Mouse (Mus musculus): Measurements from ENCODE around the gene Phf7. TPM values are rescaled to one million over a fixed set of nuclear protein-coding genes. Genes with fewer than 3 reads are reported as not detected.

Phf7 gene
- polyA plus RNA-seq, 1 experiment, result 7.4 TPM

GRCm38 (mm10) chr14:31230442-31230841, 20.7 kb downstream of the Phf7 start:
- TF ChIP-seq POLR2A (IDR thresholded peaks at IDR 0.05; ENCODE audit: borderline replicate concordance, extremely low read depth, insufficient read depth, insufficient read length, poor library complexity, severe bottlenecking) (no peak), CTCF (IDR thresholded peaks at IDR 0.05; ENCODE audit: borderline replicate concordance, extremely low read depth, insufficient read depth, insufficient read length) (no peak)
- no peak for DNase-seq (ENCODE audit: low read depth)

GRCm38 (mm10) chr14:31228234-31228633, 22.9 kb downstream of the Phf7 start:
- DNase-seq (ENCODE audit: low read depth), result no peak
- TF ChIP-seq POLR2A (IDR thresholded peaks at IDR 0.05; ENCODE audit: borderline replicate concordance, extremely low read depth, insufficient read depth, insufficient read length, poor library complexity, severe bottlenecking) (no peak), CTCF (IDR thresholded peaks at IDR 0.05; ENCODE audit: borderline replicate concordance, extremely low read depth, insufficient read depth, insufficient read length) (no peak)

DNA sequence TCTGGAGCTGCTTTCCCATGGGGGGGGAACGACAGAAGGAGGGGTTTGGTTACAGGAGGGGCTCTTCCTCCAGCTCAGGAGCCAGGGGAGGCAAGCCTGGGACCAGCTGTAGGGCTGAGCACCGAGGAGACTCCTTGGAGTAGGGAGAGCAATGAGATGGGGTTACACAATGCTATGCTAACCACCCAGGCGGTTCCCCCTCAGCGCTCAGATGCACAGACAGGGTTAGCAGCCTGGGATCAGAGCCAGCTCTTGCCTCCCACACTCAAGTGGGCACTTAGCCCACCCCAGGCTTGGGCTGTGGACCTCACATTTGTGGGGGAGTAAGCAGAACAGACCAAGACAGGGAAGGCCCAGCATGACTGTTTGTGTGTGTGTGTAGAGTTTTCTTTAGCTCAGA, 24.1 kb downstream of the Phf7 start:
- DNase-seq (ENCODE audit: low read depth), result peak; percentile 70
- TF ChIP-seq POLR2A (IDR thresholded peaks at IDR 0.05; ENCODE audit: borderline replicate concordance, extremely low read depth, insufficient read depth, insufficient read length, poor library complexity, severe bottlenecking) (no peak), CTCF (IDR thresholded peaks at IDR 0.05; ENCODE audit: borderline replicate concordance, extremely low read depth, insufficient read depth, insufficient read length) (no peak)

- TF ChIP-seq CTCF (IDR thresholded peaks at IDR 0.05; ENCODE audit: borderline replicate concordance, extremely low read depth, insufficient read depth, insufficient read length) (peak; percentile 50), POLR2A (IDR thresholded peaks at IDR 0.05; ENCODE audit: borderline replicate concordance, extremely low read depth, insufficient read depth, insufficient read length, poor library complexity, severe bottlenecking) (no peak)
Observed at GRCm38 (mm10) chr14:31217666-31218065, 33.5 kb downstream of the Phf7 start, which contains the start of gene Sema3g. Gene Sema3g, plus strand, starts transcription at chr14:31217860.

DNA sequence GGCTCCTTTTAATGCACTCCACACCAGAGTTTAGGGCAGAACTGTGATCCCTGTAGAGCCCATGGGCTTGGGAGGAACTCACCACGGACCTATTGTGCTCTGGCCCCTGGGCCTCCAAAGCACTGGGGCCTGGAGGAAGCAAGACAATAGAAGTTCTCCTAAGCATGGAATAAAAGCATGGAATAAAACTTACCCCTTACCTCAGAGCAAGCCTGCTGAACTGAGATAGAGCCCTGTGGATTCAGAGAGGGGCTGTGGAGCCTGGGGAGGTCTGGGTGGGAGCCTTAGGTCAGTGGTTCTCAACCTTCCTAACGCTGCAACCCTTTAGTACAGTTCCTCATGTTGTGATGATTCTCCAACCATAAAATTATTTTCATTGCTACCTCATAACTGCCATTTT, 34.3 kb downstream of the Phf7 start, which contains the start of gene Nisch:
TSS of gene Nisch (minus strand) at position 101 of the 400 bp plus-strand sequence.
- no peak for TF ChIP-seq CTCF (IDR thresholded peaks at IDR 0.05; ENCODE audit: borderline replicate concordance, extremely low read depth, insufficient read depth, insufficient read length)
- TF ChIP-seq POLR2A (IDR thresholded peaks at IDR 0.05; ENCODE audit: borderline replicate concordance, extremely low read depth, insufficient read depth, insufficient read length, poor library complexity, severe bottlenecking), result no peak
- no peak for DNase-seq (ENCODE audit: low read depth)

More at GRCm38 (mm10) chr14:31217666-31218065, 33.5 kb downstream of the Phf7 start, which contains the start of gene Sema3g:
- DNase-seq (ENCODE audit: low read depth), result peak; percentile 64

GRCm38 (mm10) chr14:31215157-31216002, 35.7 kb downstream of the Phf7 start:
- peak; percentile 75 for DNase-seq (ENCODE audit: low read depth)
- TF ChIP-seq CTCF (IDR thresholded peaks at IDR 0.05; ENCODE audit: borderline replicate concordance, extremely low read depth, insufficient read depth, insufficient read length) (peak; percentile 91), POLR2A (IDR thresholded peaks at IDR 0.05; ENCODE audit: borderline replicate concordance, extremely low read depth, insufficient read depth, insufficient read length, poor library complexity, severe bottlenecking) (no peak)

DNA sequence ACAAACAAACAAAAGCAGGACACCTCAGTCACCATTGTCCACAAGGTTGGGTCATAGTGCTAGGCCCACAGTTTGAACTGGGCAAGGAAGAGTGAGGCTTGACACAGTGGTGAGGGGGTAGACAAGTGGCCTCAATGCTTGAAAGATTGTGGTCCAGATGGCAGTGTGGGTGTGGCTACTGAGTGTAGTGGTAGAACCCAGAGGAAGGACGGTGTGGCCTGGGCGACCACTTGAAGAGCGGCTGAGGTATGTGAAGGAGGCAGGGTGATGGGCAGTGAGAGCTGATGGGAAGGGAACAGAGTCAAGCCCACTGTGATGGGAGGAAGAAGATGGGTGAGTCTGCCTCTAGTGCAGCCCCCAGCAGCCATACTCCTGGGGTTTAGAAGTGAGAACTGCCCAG, 36.4 kb downstream of the Phf7 start:
- TF ChIP-seq CTCF (IDR thresholded peaks at IDR 0.05; ENCODE audit: borderline replicate concordance, extremely low read depth, insufficient read depth, insufficient read length) (no peak), POLR2A (IDR thresholded peaks at IDR 0.05; ENCODE audit: borderline replicate concordance, extremely low read depth, insufficient read depth, insufficient read length, poor library complexity, severe bottlenecking) (no peak)
- DNase-seq (ENCODE audit: low read depth), result no peak

DNA sequence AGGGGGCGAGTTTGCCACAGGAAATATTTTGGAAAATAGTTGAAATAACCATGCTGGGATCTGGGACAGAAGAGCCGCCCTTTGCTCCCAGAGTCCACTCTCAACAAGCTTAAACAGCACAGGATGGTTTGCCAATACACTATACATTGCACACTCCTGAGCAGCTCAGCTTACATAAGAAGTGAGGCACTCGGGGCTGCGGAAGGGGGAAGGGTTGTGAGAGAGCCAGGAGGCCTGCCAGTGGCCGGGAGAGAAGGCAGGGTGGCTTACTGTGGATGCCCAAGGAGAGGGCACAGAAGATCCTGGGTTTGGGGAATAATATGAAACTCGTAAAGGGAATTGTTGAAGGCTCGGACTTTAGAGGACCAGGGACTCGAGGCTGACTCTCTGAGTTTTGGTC, 37.2 kb downstream of the Phf7 start:
- no peak for TF ChIP-seq CTCF (IDR thresholded peaks at IDR 0.05; ENCODE audit: borderline replicate concordance, extremely low read depth, insufficient read depth, insufficient read length)
- TF ChIP-seq POLR2A (IDR thresholded peaks at IDR 0.05; ENCODE audit: borderline replicate concordance, extremely low read depth, insufficient read depth, insufficient read length, poor library complexity, severe bottlenecking), result no peak
- DNase-seq (ENCODE audit: low read depth), result no peak

DNA sequence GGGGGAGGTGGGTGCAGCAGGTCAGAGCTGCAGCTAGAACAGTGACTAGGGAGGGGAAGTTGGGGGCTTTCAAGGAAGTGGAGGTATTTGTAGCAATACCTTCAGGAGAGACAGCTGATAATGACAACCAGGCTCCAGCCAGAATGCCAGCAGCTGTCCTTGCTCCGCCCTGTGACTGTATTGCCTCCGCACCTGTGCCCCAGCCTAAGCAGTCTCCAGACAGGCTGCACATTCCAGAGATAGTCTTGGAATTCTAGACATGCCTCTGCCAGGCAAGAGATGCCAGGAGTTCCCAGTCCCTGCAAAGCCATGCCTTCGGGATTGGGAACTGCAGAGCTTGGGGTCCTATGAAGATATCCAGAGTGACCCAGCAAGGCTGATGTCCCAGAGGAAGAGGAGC, 38.6 kb downstream of the Phf7 start:
- no peak for DNase-seq (ENCODE audit: low read depth)
- TF ChIP-seq POLR2A (IDR thresholded peaks at IDR 0.05; ENCODE audit: borderline replicate concordance, extremely low read depth, insufficient read depth, insufficient read length, poor library complexity, severe bottlenecking) (no peak), CTCF (IDR thresholded peaks at IDR 0.05; ENCODE audit: borderline replicate concordance, extremely low read depth, insufficient read depth, insufficient read length) (no peak)

GRCm38 (mm10) chr14:31211854-31212253, 39.3 kb downstream of the Phf7 start:
- no peak for DNase-seq (ENCODE audit: low read depth)
- TF ChIP-seq CTCF (IDR thresholded peaks at IDR 0.05; ENCODE audit: borderline replicate concordance, extremely low read depth, insufficient read depth, insufficient read length) (no peak), POLR2A (IDR thresholded peaks at IDR 0.05; ENCODE audit: borderline replicate concordance, extremely low read depth, insufficient read depth, insufficient read length, poor library complexity, severe bottlenecking) (no peak)

GRCm38 (mm10) chr14:31209133-31209557, 42.0 kb downstream of the Phf7 start:
- no peak for DNase-seq (ENCODE audit: low read depth)
- TF ChIP-seq POLR2A (IDR thresholded peaks at IDR 0.05; ENCODE audit: borderline replicate concordance, extremely low read depth, insufficient read depth, insufficient read length, poor library complexity, severe bottlenecking), result no peak
- TF ChIP-seq CTCF (IDR thresholded peaks at IDR 0.05; ENCODE audit: borderline replicate concordance, extremely low read depth, insufficient read depth, insufficient read length), result no peak

- TF ChIP-seq POLR2A (IDR thresholded peaks at IDR 0.05; ENCODE audit: borderline replicate concordance, extremely low read depth, insufficient read depth, insufficient read length, poor library complexity, severe bottlenecking) (no peak), CTCF (IDR thresholded peaks at IDR 0.05; ENCODE audit: borderline replicate concordance, extremely low read depth, insufficient read depth, insufficient read length) (no peak)
- no peak for DNase-seq (ENCODE audit: low read depth)
Observed at GRCm38 (mm10) chr14:31208084-31208483, 43.0 kb downstream of the Phf7 start, which contains the start of gene Tnnc1. Gene Tnnc1, plus strand, starts transcription at chr14:31208312.

Data from brain, embryonic 14.5 days (tissue).